Mouse (Mus musculus): ENCODE measurements around the gene Vamp4.

Vamp4 gene

DNA sequence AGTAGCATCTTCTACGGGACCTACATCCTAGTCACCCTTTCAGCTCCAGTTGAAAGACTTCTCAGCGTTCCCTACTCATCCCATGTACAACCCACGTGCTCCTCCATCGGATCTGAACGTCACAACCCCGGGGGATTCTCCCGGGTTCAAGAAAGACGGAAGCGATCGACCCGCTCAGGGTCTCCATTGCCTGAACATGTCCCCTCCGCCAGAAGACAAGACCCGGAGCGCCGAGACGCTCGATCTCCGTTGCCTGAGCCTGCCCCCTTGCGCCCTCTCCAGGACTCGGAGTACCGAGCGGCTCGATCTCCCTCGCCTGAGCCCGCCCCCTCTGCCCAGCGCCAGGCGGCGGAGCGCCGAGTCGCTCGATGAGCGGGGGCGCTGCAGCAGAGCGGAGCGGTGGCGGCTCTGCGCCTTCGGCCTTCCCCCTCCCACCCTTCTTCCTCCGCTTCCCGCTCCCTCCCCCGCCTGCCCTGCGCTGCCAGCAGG is at the start of gene Vamp4:
Vamp4 (plus strand) TSS at position 256 of the 489 bp plus-strand sequence.
- in situ Hi-C loops (cut with MboI; ENCODE audit: low pct_unique_long_range_greater_than_20kb in 1 of 2, low sequenced_read_pairs in 2 of 2, unreplicated experiment in 1 of 2): no loop called here

GRCm38 (mm10) chr1:162529651-162530050 is 40.7 kb upstream of the Vamp4 start:
- in situ Hi-C loops (cut with MboI; ENCODE audit: low pct_unique_long_range_greater_than_20kb in 1 of 2, low sequenced_read_pairs in 2 of 2, unreplicated experiment in 1 of 2): no loop called here

DNA sequence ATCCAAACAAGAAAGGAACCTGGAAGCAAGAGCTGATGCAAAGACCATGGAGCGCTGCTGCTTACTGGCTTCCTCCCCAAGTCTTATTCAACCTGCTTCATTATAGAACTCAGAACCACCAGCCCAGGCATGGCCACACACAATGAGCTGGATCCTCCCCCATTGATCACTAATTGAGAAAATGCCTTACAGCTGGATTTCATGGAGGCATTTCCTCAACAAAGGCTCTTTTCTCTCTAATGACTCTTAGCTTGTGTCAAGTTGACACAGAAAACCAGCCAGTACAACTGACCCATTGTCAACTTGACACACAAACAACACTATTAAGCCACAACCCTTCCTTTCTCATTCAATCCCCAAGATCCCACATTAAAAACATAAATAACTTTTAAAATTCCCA is 39.6 kb upstream of the Vamp4 start:
- in situ Hi-C loops (cut with MboI; ENCODE audit: low pct_unique_long_range_greater_than_20kb in 1 of 2, low sequenced_read_pairs in 2 of 2, unreplicated experiment in 1 of 2): no loop called here

GRCm38 (mm10) chr1:162531584-162531983 is 38.7 kb upstream of the Vamp4 start:
- in situ Hi-C loops (cut with MboI; ENCODE audit: low pct_unique_long_range_greater_than_20kb in 1 of 2, low sequenced_read_pairs in 2 of 2, unreplicated experiment in 1 of 2): no loop called here

GRCm38 (mm10) chr1:162532330-162532729 is 38.0 kb upstream of the Vamp4 start:
- in situ Hi-C loops (cut with MboI; ENCODE audit: low pct_unique_long_range_greater_than_20kb in 1 of 2, low sequenced_read_pairs in 2 of 2, unreplicated experiment in 1 of 2): no loop called here

DNA sequence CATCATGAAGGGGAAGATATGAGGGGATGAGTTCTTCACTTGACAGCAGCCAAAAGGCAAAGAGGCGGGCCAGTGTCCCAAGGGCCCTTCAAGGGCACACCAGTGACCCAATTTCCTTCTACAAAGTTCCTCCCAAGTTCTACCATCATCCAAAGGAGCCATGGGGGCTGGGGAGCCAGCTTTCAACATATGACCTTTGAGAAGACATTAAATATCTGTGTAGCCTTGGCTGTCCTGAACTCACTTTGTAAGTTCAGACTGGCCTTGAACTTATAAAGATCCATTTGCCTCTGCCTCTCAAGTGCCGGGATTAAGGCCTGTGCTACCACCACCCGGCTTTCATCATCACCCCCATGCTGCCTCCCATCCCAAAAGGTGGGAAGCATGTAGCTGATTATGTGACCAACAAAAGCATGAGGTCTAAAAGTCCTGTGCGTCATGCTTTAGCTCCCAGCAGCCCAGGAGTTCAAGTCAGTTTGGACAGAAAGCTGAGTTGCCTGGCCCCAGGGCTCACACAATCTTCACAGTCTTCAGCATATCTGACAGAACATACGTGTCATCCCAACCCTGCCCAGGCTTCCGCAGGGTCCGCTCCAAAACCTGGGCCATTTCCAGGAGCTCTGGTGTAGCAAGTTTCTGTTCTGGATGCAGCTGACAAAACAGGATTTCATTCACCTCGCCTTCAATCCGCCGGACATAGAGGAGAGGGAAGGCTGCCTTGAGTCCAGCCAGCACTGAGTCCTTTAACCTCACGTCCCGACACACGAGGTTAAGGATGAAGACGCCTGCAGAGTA is 36.4 kb upstream of the Vamp4 start:
- in situ Hi-C loops (cut with MboI; ENCODE audit: low pct_unique_long_range_greater_than_20kb in 1 of 2, low sequenced_read_pairs in 2 of 2, unreplicated experiment in 1 of 2): no loop called here

GRCm38 (mm10) chr1:162543231-162543630 is 27.1 kb upstream of the Vamp4 start:
- in situ Hi-C loops (cut with MboI; ENCODE audit: low pct_unique_long_range_greater_than_20kb in 1 of 2, low sequenced_read_pairs in 2 of 2, unreplicated experiment in 1 of 2): no loop called here

- in situ Hi-C loops (cut with MboI; ENCODE audit: low pct_unique_long_range_greater_than_20kb in 1 of 2, low sequenced_read_pairs in 2 of 2, unreplicated experiment in 1 of 2): no loop called here
These were observed 22.7 kb upstream of the Vamp4 start for GRCm38 (mm10) chr1:162547607-162548006.

DNA sequence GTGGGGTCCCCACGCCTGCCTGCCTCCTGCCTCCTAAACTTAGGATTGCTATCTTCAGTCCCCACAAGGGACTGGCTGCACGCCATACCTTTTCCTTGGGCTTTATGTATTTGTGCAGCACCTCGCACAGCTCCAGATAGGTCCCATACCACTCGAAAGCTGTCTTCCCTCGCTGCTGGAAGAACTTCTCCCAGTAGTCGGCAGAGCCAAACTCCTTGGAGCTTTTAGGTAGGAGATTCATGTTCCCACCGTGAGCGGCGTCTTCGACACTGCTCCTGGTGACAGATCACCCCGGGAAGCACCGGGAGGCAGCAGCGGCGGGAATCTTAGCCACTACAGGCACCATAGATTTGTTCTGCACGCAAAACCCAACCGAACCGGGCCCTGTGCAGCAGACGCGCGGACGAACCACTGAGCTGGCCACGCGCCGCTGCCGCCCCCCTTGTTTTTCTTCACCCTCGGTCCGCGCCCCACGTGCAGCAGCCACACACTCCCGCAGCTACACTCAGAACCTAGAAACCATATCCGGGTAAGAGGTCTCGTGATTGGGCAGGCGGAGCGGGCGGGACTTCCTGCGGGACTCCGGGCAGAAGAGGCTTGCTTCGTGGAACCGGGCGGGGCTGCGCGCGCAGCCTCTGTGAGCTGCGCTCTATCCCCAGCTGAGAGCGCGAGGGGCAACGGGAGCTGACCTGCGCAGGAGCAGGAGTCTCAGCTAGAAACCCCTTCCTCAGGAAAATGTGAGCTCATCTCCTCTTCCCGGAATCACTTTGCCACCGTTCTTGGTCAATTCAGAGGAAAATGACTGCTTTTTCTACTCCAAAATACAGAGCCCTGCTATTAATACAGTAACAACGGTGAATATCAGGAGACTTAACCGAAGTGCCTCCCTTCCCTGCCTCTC is 22.0 kb upstream of the Vamp4 start, which contains the start of gene Mettl13:
Mettl13 (minus strand) TSS at position 536 of the 901 bp plus-strand sequence.
- in situ Hi-C loops (cut with MboI; ENCODE audit: low pct_unique_long_range_greater_than_20kb in 1 of 2, low sequenced_read_pairs in 2 of 2, unreplicated experiment in 1 of 2): no loop called here

DNA sequence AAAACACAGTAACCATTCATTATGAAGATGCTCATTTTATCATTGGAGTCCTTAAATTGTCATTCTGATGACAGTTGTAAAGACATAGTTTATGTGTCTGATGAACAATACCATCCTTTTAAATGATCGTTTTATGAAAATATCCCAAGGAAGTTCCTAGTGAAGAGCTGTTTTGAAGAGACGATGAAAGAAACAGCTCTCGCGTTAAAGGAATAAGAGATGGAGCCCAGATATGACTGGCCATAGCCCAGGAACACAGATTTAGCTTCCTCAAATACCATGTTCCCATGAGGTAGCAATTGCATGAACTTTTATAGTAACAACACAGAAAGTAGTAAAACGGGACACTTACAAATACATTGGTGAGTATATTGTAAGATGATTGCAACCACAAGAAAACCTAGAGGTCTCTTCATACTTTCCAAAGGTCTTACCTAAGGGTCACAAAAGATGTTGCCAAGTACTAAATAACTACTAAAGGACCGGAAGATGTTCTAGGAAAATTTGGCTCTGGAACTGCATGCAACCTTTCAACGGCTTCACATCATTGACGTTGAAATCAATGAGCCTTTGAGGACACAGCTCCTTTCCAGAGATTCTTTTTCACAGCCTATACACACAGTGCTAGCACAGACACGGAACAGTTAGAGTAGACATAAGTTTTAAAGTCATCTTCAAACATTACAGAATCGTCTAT is 21.2 kb upstream of the Vamp4 start:
- in situ Hi-C loops (cut with MboI; ENCODE audit: low pct_unique_long_range_greater_than_20kb in 1 of 2, low sequenced_read_pairs in 2 of 2, unreplicated experiment in 1 of 2): no loop called here

- in situ Hi-C loops (cut with MboI; ENCODE audit: low pct_unique_long_range_greater_than_20kb in 1 of 2, low sequenced_read_pairs in 2 of 2, unreplicated experiment in 1 of 2): no loop called here
These were observed 20.6 kb upstream of the Vamp4 start for GRCm38 (mm10) chr1:162549615-162550283.

DNA sequence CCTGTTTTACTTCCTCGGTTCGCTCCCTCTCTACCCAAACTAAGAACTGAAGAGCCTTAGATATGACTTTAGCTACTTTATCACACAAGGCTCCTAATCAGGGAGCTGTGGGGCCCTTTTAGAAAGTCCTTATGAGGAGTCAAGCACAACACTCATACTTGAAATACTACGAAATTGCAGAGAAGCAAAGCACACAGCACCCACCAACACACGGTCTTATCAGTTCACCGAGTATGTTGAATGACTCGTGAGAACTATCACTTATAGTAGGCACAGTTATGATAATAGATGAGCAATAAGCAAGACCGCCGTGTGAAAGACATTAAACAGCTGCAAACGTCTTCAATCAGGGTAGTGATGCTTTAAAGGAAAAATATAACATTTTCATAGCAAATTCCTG is 17.4 kb upstream of the Vamp4 start:
- in situ Hi-C loops (cut with MboI; ENCODE audit: low pct_unique_long_range_greater_than_20kb in 1 of 2, low sequenced_read_pairs in 2 of 2, unreplicated experiment in 1 of 2): no loop called here

DNA sequence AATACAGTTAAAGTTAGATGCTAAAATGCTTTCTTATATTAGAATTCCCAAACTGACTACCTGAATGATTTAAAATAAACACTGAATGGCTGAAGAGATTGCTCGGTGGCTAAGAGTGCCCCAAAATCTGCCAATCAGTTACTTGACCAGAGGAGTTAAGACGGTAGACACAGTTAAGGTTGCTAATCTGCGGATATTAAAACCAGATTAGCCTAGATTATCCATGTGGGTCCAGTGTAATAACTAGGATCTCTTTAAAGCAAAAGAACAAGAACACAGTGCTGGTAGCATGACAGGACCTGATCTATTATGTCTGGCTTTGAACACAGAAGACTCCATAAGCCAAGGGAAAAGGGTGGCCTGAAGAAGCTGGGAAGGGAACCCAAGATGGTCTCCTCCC is 16.1 kb upstream of the Vamp4 start:
- in situ Hi-C loops (cut with MboI; ENCODE audit: low pct_unique_long_range_greater_than_20kb in 1 of 2, low sequenced_read_pairs in 2 of 2, unreplicated experiment in 1 of 2): no loop called here

DNA sequence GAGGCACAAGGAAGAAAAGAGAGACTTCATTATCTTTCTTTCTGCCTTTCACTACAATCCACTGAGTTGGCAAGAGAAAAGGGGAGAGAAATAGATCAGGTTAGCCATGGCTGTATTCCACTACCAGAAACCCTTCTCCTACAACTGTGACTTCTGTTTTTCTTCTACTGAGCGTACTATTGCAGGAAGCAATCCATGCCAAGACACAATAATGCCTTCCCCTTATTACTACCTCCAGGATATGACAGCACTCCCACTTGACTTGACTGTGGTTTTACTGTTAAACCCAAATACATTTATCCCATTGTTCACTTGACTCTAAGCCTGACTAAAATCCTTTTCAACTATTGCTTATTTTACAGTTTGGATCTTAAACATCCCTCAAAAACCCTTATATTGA is 7.1 kb upstream of the Vamp4 start:
- in situ Hi-C loops (cut with MboI; ENCODE audit: low pct_unique_long_range_greater_than_20kb in 1 of 2, low sequenced_read_pairs in 2 of 2, unreplicated experiment in 1 of 2): no loop called here

DNA sequence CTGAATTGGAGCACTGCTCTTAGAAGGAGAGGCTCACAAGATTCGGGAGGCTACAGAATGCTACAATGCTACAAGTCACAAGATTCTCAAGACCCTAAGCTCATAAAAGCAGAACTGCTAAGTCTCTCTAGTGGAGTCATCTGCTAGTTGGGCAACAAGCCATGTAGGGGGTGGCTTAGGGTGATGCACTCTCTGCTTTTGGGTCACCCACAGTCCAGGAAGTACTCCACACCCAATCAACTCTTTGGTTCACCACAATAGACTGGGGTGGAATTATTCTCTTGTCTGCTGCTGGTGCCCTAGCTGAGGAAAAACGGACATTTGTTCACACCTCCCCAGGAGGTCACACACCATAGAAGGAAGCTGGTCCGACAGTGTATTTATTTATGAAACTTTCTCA is 5.3 kb upstream of the Vamp4 start:
- in situ Hi-C loops (cut with MboI; ENCODE audit: low pct_unique_long_range_greater_than_20kb in 1 of 2, low sequenced_read_pairs in 2 of 2, unreplicated experiment in 1 of 2): no loop called here

- in situ Hi-C loops (cut with MboI; ENCODE audit: low pct_unique_long_range_greater_than_20kb in 1 of 2, low sequenced_read_pairs in 2 of 2, unreplicated experiment in 1 of 2): no loop called here
These were observed 3.0 kb upstream of the Vamp4 start for GRCm38 (mm10) chr1:162567351-162567750.

- in situ Hi-C loops (cut with MboI; ENCODE audit: low pct_unique_long_range_greater_than_20kb in 1 of 2, low sequenced_read_pairs in 2 of 2, unreplicated experiment in 1 of 2): no loop called here
These were observed 751 bp downstream of the Vamp4 start for GRCm38 (mm10) chr1:162570931-162571601.

GRCm38 (mm10) chr1:162575098-162575497 is 4.8 kb downstream of the Vamp4 start:
- in situ Hi-C loops (cut with MboI; ENCODE audit: low pct_unique_long_range_greater_than_20kb in 1 of 2, low sequenced_read_pairs in 2 of 2, unreplicated experiment in 1 of 2): no loop called here

Measured in mouse embryonic stem cell (cell line).